Mouse (Mus musculus): Measurements from ENCODE around the gene Foxp2.

- no peak for TF ChIP-seq POLR2A (IDR thresholded peaks at IDR 0.05; ENCODE audit: insufficient read depth, low read depth, low read length)
- peak; percentile 31 for TF ChIP-seq CTCF (IDR thresholded peaks at IDR 0.05)
- TF ChIP-seq EP300 (IDR thresholded peaks at IDR 0.05; ENCODE audit: insufficient read depth, low read depth, low read length): no peak
These were observed 454.7 kb downstream of the Foxp2 start for GRCm38 (mm10) chr6:15355852-15356251.
